Mouse (Mus musculus) induced T-regulatory cell, adult 2 months (primary cell): ENCODE results near the gene Tbc1d9.
A peak's percentile ranks its signal among the peaks of the same experiment; 100 is the strongest.

ENCODE experiments used
- DNase-seq: peaks from one replicate; pipeline ENCODE4 v3.0.0-alpha.2; 2012; ENCODE audit warnings: low read depth

Gene Tbc1d9

GRCm38 (mm10) chr8:83178228-83178742, 13.1 kb downstream of the Tbc1d9 start:
- no peak for DNase-seq

GRCm38 (mm10) chr8:83181851-83182482, 16.8 kb downstream of the Tbc1d9 start:
- DNase-seq = no peak

GRCm38 (mm10) chr8:83182784-83183183, 17.6 kb downstream of the Tbc1d9 start:
- DNase-seq = no peak

GRCm38 (mm10) chr8:83186376-83186775, 21.2 kb downstream of the Tbc1d9 start:
- DNase-seq = no peak

GRCm38 (mm10) chr8:83187363-83187962, 22.3 kb downstream of the Tbc1d9 start:
- DNase-seq = no peak

GRCm38 (mm10) chr8:83189538-83190095, 24.5 kb downstream of the Tbc1d9 start:
- DNase-seq = no peak

GRCm38 (mm10) chr8:83196088-83196487, 30.9 kb downstream of the Tbc1d9 start:
- DNase-seq = no peak

GRCm38 (mm10) chr8:83199715-83200114, 34.6 kb downstream of the Tbc1d9 start:
- DNase-seq = no peak

- peak; percentile 66 for DNase-seq
These were observed 35.3 kb downstream of the Tbc1d9 start for GRCm38 (mm10) chr8:83200191-83201177.

GRCm38 (mm10) chr8:83202946-83203345, 37.8 kb downstream of the Tbc1d9 start:
- no peak for DNase-seq

- peak; percentile 25 for DNase-seq
These were observed 40.8 kb downstream of the Tbc1d9 start for GRCm38 (mm10) chr8:83205907-83206306.

- DNase-seq = no peak
These were observed 44.4 kb downstream of the Tbc1d9 start for GRCm38 (mm10) chr8:83209581-83209980.

- no peak for DNase-seq
These were observed 45.5 kb downstream of the Tbc1d9 start for GRCm38 (mm10) chr8:83210676-83211075.

GRCm38 (mm10) chr8:83215065-83215464, 49.9 kb downstream of the Tbc1d9 start:
- DNase-seq = no peak

- DNase-seq = no peak
These were observed 51.4 kb downstream of the Tbc1d9 start for GRCm38 (mm10) chr8:83216520-83216919.

GRCm38 (mm10) chr8:83217196-83217595, 52.0 kb downstream of the Tbc1d9 start:
- DNase-seq = no peak

GRCm38 (mm10) chr8:83217891-83218290, 52.7 kb downstream of the Tbc1d9 start:
- DNase-seq = no peak

GRCm38 (mm10) chr8:83219392-83219791, 54.2 kb downstream of the Tbc1d9 start:
- no peak for DNase-seq

- no peak for DNase-seq
These were observed 55.6 kb downstream of the Tbc1d9 start for GRCm38 (mm10) chr8:83220746-83221145.

- DNase-seq = no peak
These were observed 59.7 kb downstream of the Tbc1d9 start for GRCm38 (mm10) chr8:83224754-83225416.

GRCm38 (mm10) chr8:83225598-83225997, 60.4 kb downstream of the Tbc1d9 start:
- no peak for DNase-seq

- DNase-seq = no peak
These were observed 62.2 kb downstream of the Tbc1d9 start for GRCm38 (mm10) chr8:83227336-83227735.
